Mouse (Mus musculus) cerebellum, adult 8-10 months (tissue): ENCODE measurements around the gene Pcnt.

Experiments
- DNase-seq: peaks from one replicate; pipeline ENCODE4 v3.0.0; 2022

Pcnt gene

DNA sequence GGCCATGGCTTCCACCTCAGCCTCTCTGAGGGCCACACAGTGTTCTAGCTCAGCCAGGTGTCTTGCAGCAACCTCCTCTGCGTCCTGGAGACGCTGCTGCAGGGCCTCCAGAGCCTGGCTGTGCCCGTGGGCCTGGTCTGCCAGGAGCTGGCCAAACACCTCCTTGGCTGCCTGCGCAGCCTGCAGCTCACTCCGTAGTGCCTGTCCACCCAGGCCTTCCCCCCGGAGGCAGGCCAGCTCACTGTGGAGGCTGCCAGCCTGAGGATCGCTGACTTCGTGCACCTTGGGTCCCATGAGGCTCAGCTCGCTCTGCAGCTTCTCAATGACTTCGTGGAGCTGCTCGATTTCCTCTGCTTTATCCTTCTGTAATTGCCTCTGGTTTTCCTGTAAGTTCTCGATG, 50.0 kb downstream of the Pcnt start:
- no peak for DNase-seq

DNA sequence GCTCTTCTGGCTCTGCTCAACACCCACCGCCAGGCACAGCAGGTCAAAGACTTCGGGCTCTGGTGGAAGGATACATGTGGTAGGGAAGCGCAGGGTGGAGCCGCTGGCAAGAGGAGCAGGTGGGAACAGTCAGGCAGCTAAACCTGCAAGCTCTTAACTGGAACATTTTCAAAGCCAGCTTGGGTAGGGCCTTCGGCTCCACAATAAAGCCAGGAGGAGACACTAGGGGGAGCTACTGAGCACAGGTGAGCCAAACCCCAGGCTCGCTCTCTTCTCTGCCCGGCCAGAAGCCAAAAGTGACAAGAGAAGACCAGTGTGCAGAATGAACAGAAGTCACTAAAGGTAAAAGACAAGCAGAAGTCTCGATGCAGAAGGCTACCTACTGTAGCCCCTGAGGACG, 50.8 kb downstream of the Pcnt start:
- DNase-seq: peak; percentile 62

DNA sequence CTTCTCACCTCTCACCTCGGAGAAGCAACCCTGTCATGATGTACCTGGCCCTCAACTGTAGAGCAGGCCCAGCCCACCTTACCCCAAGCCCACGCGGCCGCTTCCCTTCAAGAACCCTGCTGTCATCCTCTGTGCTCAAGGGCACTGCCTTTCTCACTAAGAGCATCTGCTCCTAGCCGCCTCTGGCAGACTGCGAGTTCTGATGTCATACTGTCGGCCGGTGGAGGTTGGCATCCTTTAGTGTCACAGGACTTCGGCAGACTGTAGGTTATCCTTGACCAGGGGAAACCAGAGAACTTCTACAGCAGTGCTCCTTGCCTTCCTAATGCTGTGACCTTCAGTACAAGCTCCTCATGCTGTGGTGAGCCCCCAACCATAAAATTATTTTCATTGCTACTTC, 51.4 kb downstream of the Pcnt start:
- no peak for DNase-seq

DNA sequence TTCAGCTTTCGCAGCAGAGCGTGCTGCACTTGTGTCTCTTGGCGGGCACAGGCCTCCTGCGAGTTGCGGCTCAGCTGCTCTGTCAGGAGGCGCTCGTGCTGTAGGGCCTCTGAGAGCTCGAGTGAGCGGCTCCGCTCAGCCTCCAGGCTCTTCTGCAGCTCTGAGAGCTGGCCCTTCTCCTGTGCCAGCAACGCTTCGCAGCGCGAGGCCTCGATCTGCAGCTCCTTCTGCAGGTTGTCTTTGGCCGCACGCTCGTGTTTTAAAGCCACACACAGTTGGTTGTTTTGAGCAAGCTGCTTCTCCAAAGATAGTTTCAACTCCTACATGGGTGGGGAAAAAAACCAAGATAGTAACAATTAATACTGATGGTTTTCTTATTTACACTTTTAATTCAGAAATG, 67.6 kb downstream of the Pcnt start:
- no peak for DNase-seq

DNA sequence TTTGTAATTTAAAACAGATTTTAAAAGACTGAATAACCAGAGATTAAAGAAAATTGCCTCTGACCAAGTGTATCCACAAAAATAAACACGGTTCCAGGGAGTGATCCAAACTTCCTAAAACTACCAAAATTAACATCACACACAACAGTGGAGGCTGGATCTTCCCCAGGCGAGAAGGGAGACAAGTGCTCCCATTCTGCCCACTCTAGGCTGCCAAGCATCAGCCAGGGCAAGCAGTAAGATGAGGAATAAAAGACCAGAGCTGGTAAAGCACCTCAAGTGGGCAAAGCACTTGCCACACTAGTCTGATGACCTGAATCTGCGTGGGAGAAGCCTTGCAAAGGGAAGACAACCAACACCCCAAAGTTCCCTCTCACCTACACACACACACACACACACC, 70.8 kb downstream of the Pcnt start:
- DNase-seq: no peak

DNA sequence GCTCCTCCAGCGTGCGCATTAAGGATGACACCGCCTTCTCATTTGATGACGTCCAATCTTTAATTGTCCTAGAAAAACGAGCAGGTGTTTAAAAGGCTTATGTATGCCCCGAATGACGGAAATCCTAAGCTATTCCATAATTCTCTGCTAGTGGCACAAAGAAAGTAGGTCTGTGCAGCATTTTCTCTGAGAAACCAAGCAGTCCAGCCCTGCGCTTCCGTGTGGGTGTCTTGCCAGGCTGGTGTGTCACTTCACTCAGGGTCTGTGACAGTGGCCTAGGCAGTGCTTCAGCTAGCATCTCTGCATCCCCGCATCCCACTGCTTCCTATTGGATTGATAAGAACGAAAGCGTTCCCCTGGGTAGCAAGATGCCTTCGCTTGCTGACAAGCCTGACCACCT, 73.8 kb downstream of the Pcnt start:
- no peak for DNase-seq

DNA sequence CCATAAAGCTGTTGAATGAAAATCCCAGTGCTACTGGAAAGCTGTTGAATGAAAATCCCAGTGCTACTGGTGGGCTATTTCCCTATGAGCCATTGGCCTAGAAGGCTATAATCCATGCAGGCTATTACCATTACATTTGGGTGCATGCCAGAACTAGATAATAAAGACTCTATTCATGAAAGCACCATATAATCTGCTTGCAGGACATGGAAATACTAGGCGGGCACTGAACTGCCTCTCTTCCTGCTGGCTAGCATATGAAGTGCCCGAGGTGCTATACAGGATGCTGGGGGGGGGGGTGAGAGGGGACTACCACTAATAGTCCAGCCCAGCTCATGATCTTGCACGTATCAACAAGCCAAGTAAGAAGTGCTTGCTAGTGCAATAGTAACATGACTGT, 79.4 kb downstream of the Pcnt start:
- DNase-seq: no peak

DNA sequence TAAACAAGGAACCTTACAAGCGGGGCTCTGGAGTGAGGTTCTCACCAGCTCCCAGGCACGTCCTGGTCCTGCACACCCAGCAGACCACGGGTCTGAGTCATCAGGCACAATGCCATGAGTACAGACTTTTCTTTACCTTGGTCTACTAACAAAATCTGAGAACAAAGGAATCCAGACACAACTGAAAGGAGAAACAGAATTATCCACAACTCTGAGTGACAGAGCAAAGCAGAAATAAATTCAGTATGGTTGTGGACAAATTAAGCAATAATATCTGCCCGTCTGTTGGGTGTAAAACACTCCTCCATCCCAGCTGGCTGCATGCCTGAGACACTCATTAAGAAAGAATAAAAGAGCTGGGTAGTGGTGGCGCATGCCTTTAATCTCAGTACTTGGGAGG, 84.1 kb downstream of the Pcnt start:
- DNase-seq: no peak

DNA sequence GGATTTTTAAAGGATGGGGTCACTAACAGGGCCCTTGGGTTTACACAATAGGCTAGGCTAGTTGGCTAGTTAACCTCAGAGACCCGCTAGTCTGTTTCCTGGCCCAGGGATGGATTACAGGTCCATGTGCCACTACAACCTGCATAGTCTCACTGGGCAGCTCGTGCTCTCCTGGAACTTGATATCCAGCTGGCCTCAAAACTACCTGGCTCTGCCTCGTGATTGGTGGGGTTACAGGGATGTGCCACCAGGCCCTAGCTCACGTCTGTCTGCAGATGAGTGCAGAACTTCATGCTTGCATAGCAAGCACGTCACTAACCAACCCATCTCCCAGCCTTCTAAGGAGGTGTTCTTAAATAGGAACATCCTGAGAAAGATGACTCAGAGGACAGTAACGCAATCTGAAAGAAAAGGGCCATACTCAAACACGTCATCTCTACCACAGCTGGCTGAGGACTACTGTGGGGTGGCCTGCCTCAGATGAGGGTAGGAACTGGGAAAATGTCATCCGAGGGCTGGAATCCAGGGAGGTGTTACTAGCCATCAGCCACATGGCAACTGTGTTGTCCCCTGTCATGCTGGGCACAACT, 85.2 kb downstream of the Pcnt start:
- no peak for DNase-seq

DNA sequence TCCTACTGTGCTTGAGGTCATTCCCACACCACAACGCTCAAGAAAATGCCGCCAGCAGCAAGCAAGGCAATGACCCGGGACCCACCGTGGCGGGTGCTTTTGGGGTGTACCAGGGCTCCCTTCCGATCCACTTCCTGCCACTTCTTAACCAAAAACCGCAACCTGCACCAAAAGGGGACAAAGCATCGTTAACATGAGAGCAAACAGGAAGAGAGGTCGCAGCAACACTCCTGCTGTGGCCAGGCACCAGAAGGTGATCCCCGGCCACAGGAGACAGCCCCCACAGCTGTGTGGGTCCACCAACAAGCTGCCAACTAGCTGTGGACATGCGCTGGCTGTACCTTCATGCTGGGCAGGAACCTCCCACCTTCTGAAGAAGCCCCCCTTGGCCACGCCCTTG, 87.6 kb downstream of the Pcnt start:
- no peak for DNase-seq

DNA sequence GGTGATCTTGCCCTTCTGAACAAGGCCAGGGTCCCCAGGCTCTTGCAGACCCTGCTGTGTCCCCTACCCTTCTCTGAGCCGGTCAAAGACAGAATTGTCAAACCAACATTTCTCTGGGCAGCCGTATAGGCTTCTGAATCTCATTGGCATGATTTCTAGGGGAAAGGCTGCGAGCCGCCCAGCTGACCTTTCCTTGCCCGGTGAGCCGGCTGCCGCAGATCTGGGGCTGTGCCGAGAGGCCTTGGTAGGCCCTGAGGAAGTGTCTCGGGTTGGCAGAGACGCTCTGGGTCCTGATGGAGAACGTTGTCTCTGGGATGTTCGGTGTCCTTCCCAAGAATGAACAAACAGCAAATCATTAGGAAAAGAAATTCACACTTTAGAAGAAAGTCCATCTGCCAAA, 88.6 kb downstream of the Pcnt start:
- DNase-seq: no peak

DNA sequence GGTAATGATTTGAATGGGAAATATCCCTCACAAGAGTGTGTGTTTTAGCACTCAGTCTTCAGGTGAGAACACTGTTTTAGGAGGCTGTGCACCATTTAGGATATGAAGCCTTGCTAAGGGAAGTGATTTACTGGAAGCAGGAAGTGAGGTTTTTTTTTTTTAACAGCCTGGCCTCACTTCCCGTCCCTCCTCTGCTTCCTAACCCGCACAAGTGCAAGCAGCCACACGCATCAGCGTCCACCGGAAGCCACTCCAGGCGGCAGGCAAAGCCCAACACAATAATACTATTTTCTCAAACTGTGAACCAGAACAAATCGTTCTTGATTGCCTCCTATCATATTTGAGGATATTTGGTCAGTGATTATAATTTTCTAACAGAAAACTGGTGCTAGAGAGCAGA, 90.6 kb downstream of the Pcnt start:
- DNase-seq: no peak

DNA sequence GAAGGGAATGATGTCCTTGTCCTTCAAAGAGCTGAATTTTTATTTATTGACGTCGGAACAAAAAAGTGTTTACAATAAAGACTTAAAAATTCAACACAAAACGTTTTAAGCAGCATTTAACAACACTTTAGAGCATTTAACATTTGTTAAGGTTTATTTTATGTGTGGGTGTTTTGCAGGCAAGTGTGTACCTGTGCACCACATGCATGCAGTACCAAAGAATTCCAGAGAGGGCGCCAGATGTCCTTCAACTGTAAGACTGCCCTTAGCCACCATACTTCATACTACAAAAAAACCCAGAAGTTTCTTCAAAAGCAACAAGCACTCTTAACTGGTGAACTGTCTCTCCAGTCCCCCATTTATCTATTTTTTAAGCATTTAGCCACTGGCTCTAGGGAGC, 96.0 kb downstream of the Pcnt start:
- DNase-seq: peak; percentile 42

DNA sequence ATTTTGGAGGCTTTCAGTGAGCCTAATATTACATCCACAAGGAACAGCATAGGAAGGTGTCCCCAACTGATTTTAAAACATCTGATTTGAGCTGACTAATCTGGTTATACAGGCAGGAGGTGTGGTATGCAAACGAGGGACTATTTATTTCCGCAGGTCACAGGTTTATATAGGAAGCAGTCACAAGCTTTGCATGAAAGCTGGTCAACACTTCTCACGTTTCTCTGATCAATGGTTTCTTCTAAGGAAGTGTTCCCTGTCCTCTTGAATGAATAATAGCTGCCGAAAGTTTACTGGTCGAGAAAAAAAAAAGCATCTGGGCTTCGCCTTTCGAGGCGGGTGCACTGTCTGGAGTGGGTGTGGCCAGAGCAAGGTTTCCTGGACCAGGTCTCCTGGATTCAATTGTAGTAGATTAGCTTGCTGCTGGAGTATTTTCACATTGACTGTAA, 96.5 kb downstream of the Pcnt start:
- no peak for DNase-seq

DNA sequence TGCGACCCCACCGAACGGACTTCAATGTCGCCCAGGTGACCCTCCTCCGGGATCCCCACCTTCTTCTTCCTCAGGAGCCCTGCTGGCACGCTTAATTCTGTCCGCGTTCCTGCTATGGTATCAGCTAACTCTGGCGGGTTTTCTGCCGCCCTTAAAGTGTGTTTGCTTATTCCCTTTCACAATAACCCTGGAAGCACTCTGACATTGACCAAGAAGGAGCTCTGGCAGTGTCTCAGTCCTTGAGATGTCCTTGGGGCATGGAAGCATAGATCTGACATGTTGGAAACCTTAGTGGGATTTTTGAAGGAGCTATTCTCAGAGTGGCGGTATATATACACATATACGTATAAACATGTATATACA, 97.1 kb downstream of the Pcnt start:
- no peak for DNase-seq

DNA sequence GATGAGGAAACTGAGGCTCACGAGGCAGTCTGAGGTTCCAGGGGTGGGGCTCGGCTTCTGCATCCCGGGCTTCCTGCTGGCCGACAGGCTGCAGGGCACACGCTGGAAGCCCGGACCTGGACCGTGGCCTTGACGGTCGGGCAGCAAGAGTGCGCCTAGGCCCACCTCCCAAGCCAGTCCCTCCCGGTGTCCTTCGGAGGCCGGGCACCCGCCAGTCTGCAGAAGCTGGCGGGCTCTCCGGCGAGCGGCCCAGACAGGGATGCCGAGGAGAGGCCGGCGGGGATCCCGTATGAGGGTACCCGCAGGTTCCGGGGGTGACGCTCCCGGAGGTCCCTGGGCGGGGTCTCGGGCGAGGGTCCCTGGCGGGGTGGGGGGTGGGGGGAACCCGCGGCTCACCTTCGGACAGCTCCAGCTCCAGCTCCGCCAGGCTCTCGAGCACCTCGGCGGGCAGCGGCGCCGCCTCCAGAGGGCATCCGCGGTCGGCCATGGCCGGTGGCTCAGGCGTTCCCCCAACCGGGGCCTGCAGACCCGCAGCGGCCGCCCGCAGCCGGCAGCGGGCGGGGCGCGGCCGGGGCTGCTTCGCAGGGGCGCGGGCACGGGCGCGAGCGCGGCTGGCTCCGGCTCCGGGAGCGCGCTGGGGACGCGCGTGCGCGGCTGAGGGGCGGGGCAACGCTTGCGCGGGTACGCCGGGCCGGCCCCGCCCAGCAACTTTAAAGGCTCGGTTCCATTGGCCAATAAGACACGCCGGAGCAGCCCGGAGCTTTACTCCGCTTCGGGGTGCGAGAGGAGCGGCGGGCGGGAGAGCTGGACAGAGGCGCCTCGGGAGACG, 97.7 kb downstream of the Pcnt start, which contains the start of gene Dip2a:
TSS of gene Dip2a (minus strand) at position 581 of the 829 bp plus-strand sequence.
- DNase-seq: peak; percentile 96

DNA sequence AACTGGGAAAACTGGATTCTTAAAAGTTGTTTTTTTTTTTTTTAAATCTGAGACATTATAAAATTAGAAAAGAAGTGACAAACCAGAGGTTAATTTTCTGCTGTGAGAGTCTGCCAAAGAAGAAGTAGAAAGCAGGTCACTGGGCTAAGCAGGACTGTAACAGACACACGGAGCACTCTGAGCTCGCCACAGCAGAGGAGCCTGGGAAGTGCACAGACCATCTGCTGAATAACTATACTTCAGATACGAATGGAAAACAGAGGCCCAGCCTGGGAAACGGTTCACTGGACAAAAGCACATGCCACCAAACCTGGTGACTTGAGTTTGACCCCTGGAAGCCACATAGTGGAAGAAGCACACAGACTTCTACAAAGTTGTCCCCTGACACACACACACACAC, 108.2 kb downstream of the Pcnt start:
- DNase-seq: no peak

DNA sequence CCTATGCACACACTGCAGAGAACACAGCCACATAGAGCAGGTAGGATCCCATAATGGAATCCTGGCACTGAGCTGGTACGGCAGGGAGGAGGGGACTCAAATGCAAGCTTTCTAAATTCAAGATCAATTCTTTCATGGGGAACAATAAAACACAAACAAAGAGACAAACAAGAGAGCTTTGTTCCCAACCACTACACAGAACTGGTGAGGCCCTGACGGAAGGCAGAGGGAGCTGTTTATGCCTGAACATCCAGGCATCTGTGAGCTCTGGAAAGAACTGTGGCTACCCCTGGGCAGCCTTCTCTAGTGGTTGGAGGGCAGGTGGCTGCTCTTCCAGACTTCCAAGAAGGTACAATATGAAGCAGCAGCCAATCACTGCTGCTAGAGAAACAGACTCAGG, 110.5 kb downstream of the Pcnt start:
- no peak for DNase-seq

DNA sequence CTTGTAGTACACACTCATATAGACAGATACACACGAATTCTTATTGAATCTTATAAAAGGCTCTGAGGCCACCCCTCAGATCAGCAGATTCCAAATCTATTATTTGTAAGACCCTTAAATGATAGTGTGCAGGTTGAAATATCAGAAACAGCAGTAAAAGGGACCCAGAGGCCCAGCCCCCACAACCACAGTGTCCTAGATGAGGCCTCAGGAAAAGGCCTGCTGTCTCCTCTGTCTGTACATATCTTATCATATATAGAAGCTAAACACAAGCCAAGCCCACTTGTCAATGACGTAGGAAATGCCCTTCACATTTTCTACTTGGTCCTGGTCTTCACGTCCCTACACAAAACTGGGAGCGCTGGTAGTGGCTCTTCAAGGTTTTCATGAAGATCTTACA, 113.5 kb downstream of the Pcnt start:
- DNase-seq: no peak

DNA sequence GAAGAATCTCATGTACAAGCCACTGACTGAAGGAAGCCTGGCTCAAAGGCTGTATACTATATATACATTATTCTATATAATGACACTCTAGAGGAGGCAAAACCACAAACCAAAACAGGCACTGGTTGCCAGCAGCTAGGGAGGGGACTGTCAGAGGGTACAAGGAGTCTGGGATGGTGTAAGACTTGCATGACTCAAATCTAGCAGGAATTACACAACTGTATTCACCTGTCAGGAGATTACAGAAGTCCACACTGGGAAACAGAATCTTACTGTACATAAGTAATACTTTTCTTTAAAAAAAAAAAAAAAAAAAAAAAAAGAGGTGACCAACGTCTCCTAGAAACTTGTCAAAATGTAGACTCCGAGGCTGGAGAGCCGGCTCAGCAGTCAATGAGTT, 114.0 kb downstream of the Pcnt start:
- no peak for DNase-seq

DNA sequence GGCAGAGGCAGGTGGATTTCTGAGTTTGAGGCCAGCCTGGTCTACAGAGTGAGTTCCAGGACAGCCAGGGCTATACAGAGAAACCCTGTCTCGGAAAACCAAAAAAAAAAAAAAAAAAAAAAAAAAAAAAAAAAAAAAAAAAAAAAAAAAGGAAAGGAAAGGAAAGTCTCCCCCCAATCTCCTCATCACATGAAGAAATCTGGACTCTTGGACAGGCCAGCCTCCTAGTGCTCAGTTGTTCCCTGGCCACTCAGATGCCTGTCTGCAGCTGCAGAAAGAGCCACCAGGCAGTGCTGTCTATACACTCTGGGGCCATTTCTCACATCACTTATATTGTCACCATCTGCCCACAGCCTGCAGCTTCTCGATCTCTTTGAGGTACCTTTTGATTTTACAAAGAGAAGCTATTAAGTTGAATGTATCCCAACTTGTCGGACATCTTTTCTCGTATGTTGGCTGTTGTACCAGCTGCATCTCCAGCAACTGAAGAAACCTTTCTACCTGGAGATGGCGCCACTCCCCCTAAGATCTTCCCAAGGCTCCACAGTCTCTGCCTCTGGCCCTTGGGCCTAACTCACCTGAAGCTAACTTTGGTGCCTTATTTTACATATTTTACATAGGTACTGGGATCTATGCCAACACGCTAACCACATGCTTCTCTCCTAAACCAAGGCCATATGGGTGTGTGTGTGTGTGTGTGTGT, 116.1 kb downstream of the Pcnt start:
- DNase-seq: peak; percentile 21

DNA sequence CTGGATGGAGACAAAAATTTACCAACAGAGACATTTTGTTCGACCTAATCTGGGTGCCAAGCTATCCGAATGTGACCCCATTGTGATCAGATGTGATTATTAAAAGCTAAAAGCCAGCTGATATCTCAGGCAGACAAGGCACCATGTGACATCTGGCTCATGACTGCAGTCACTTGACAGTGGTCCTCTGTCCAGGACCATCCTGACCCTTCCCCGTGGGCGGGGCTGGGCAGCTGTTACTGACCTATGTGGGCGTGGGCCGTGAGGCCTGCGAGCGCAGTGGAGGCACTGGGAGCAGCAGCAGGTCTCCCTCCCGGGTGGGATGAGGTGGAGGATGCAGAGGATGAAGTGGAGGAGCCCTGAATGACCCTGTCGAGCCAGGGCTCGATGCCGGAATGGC, 125.0 kb downstream of the Pcnt start:
- no peak for DNase-seq

DNA sequence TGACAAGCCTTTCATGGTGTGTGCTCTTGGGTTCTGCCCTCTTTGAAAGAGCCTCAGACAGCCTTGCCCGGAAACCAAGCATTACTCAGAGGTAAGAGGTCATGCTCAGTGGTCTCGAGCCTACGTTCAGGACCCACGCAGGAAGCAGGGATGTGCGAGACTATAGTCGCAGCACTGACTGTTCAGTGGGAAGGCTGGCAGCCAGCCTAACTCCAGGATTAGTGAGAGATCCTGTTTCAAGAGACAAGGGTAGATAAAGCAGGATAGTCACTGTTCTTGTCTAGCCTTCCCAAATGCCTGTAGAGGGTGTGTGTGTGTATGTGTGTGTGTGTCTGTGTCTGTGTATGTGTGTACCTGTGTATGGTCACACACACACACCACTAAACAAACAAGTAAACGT, 126.4 kb downstream of the Pcnt start:
- no peak for DNase-seq

DNA sequence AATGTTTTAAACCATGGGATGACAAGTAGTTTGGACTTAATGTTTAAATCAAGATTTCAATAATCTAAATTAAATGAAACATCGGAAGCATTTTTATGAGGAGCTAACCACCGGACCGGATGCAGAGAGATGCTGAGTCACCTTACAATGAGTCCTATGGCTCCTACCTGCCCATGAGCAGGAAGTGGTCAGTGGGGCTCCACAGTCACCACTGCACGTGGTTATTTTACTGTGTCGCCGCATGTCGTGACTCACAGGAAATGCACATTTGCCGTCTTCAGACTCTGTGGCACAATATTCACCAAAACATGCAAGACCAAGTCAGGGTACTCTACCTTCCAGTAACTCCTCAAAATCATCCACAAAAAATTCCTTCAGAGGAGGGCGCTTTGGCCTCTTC, 135.8 kb downstream of the Pcnt start:
- no peak for DNase-seq
